Mouse (Mus musculus): ENCODE results near the gene Rabgap1l. TPM values are rescaled to one million over a fixed set of nuclear protein-coding genes. Genes with fewer than 3 reads are reported as not detected.

Rabgap1l gene
- total and polyA plus RNA-seq, 2 experiments from 2014 or later, result 27.4 to 140 TPM

- no peaks in the 10 kb centered on the region for H3K36me3 ChIP-seq (ENCODE audit: insufficient read depth)
- 53% methylated on average over 2 of the region's 2 CpGs for WGBS
- no peak for TF ChIP-seq CTCF (IDR thresholded peaks at IDR 0.05; ENCODE audit: low read depth)
- no peak overlapping the region for H3K9ac ChIP-seq
- H3K9me3 ChIP-seq (ENCODE audit: low read length), result no peaks in the 10 kb centered on the region
- H3K27ac ChIP-seq (ENCODE audit: low read depth, low read length), result no peak overlapping the region
- no peaks in the 10 kb centered on the region for H3K4me1 ChIP-seq (ENCODE audit: insufficient read depth)
- DNase-seq (peak; percentile 20), ATAC-seq (no peak)
- no peaks in the 10 kb centered on the region for H3K27me3 ChIP-seq (ENCODE audit: insufficient read depth, low read length)
- H3K4me3 ChIP-seq (ENCODE audit: low read depth, low read length), result no peak overlapping the region
- H3K4me2 ChIP-seq (ENCODE audit: low read depth), result no peak overlapping the region
These were observed 492.3 kb downstream of the Rabgap1l start for GRCm38 (mm10) chr1:160300704-160301103.

- WGBS, result 84% methylated on average over 4 of the region's 4 CpGs
- H3K4me2 ChIP-seq (ENCODE audit: low read depth), result no peak overlapping the region
- H3K27ac ChIP-seq (ENCODE audit: low read depth, low read length), result no peak overlapping the region
- ATAC-seq (no peak), DNase-seq (no peak)
- H3K9me3 ChIP-seq (ENCODE audit: low read length), result no peaks in the 10 kb centered on the region
- no peaks in the 10 kb centered on the region for H3K36me3 ChIP-seq (ENCODE audit: insufficient read depth)
- H3K27me3 ChIP-seq (ENCODE audit: insufficient read depth, low read length), result no peaks in the 10 kb centered on the region
- H3K4me1 ChIP-seq (ENCODE audit: insufficient read depth), result no peaks in the 10 kb centered on the region
- no peak for TF ChIP-seq CTCF (IDR thresholded peaks at IDR 0.05; ENCODE audit: low read depth)
- no peak overlapping the region for H3K9ac ChIP-seq
- no peak overlapping the region for H3K4me3 ChIP-seq (ENCODE audit: low read depth, low read length)
These were observed 493.0 kb downstream of the Rabgap1l start for GRCm38 (mm10) chr1:160299979-160300378.

- no peak for DNase-seq
- 70% methylated on average over 1 of the region's 1 CpGs for WGBS
- no peak for ATAC-seq
- no peaks in the 10 kb centered on the region for H3K27me3 ChIP-seq (ENCODE audit: insufficient read depth, low read length)
- H3K4me2 ChIP-seq (ENCODE audit: low read depth), result no peak overlapping the region
- H3K4me3 ChIP-seq (ENCODE audit: low read depth, low read length), result no peak overlapping the region
- TF ChIP-seq CTCF (IDR thresholded peaks at IDR 0.05; ENCODE audit: low read depth), result no peak
- no peaks in the 10 kb centered on the region for H3K4me1 ChIP-seq (ENCODE audit: insufficient read depth)
- H3K9me3 ChIP-seq (ENCODE audit: low read length), result no peaks in the 10 kb centered on the region
- no peaks in the 10 kb centered on the region for H3K36me3 ChIP-seq (ENCODE audit: insufficient read depth)
- no peak overlapping the region for H3K27ac ChIP-seq (ENCODE audit: low read depth, low read length)
- H3K9ac ChIP-seq, result no peak overlapping the region
These were observed 494.1 kb downstream of the Rabgap1l start for GRCm38 (mm10) chr1:160298893-160299292.

GRCm38 (mm10) chr1:160297701-160298100, 495.3 kb downstream of the Rabgap1l start:
- H3K9ac ChIP-seq, result no peak overlapping the region
- TF ChIP-seq CTCF (IDR thresholded peaks at IDR 0.05; ENCODE audit: low read depth), result no peak
- ATAC-seq, result no peak
- no peak overlapping the region for H3K4me3 ChIP-seq (ENCODE audit: low read depth, low read length)
- H3K4me2 ChIP-seq (ENCODE audit: low read depth), result no peak overlapping the region
- no peaks in the 10 kb centered on the region for H3K9me3 ChIP-seq (ENCODE audit: low read length)
- H3K27me3 ChIP-seq (ENCODE audit: insufficient read depth, low read length), result no peaks in the 10 kb centered on the region
- no peaks in the 10 kb centered on the region for H3K4me1 ChIP-seq (ENCODE audit: insufficient read depth)
- H3K36me3 ChIP-seq (ENCODE audit: insufficient read depth), result no peaks in the 10 kb centered on the region
- DNase-seq, result no peak
- H3K27ac ChIP-seq (ENCODE audit: low read depth, low read length), result no peak overlapping the region
- 81% methylated on average over 3 of the region's 3 CpGs for WGBS

GRCm38 (mm10) chr1:160295323-160295722, 497.7 kb downstream of the Rabgap1l start:
- no peak for TF ChIP-seq CTCF (IDR thresholded peaks at IDR 0.05; ENCODE audit: low read depth)
- H3K4me2 ChIP-seq (ENCODE audit: low read depth), result no peak overlapping the region
- 93% methylated on average over 1 of the region's 1 CpGs for WGBS
- DNase-seq, result no peak
- H3K4me3 ChIP-seq (ENCODE audit: low read depth, low read length), result no peak overlapping the region
- no peaks in the 10 kb centered on the region for H3K27me3 ChIP-seq (ENCODE audit: insufficient read depth, low read length)
- H3K27ac ChIP-seq (ENCODE audit: low read depth, low read length), result no peak overlapping the region
- no peak for ATAC-seq
- no peaks in the 10 kb centered on the region for H3K36me3 ChIP-seq (ENCODE audit: insufficient read depth)
- H3K9me3 ChIP-seq (ENCODE audit: low read length), result no peaks in the 10 kb centered on the region
- H3K9ac ChIP-seq, result no peak overlapping the region
- 0 out of 2 replicates have a peak, but pooled peaks cover 1% of the 10 kb centered on the region for H3K4me1 ChIP-seq (ENCODE audit: insufficient read depth)

- DNase-seq, result no peak
- no peaks in the 10 kb centered on the region for H3K36me3 ChIP-seq (ENCODE audit: insufficient read depth)
- H3K27ac ChIP-seq (ENCODE audit: low read depth, low read length), result no peak overlapping the region
- no peak overlapping the region for H3K4me3 ChIP-seq (ENCODE audit: low read depth, low read length)
- H3K4me1 ChIP-seq (ENCODE audit: insufficient read depth), result 0 out of 2 replicates have a peak, but pooled peaks cover 4% of the 10 kb centered on the region
- no peak overlapping the region for H3K9ac ChIP-seq
- H3K9me3 ChIP-seq (ENCODE audit: low read length), result no peaks in the 10 kb centered on the region
- no peak for ATAC-seq
- H3K4me2 ChIP-seq (ENCODE audit: low read depth), result no peak overlapping the region
- WGBS, result 85% methylated on average over 3 of the region's 3 CpGs
- TF ChIP-seq CTCF (IDR thresholded peaks at IDR 0.05; ENCODE audit: low read depth), result no peak
- H3K27me3 ChIP-seq (ENCODE audit: insufficient read depth, low read length), result no peaks in the 10 kb centered on the region
These were observed 499.5 kb downstream of the Rabgap1l start for GRCm38 (mm10) chr1:160293488-160293887.

- H3K4me3 ChIP-seq (ENCODE audit: low read depth, low read length), result no peak overlapping the region
- WGBS, result 91% methylated on average over 2 of the region's 2 CpGs
- ATAC-seq (no peak), DNase-seq (no peak)
- no peak for TF ChIP-seq CTCF (IDR thresholded peaks at IDR 0.05; ENCODE audit: low read depth)
- H3K4me2 ChIP-seq (ENCODE audit: low read depth), result no peak overlapping the region
- no peaks in the 10 kb centered on the region for H3K36me3 ChIP-seq (ENCODE audit: insufficient read depth)
- no peak overlapping the region for H3K27ac ChIP-seq (ENCODE audit: low read depth, low read length)
- no peaks in the 10 kb centered on the region for H3K27me3 ChIP-seq (ENCODE audit: insufficient read depth, low read length)
- H3K4me1 ChIP-seq (ENCODE audit: insufficient read depth), result peaks cover 9% of the 10 kb centered on the region; the same call in 1 of the 2 replicates
- H3K9me3 ChIP-seq (ENCODE audit: low read length), result no peaks in the 10 kb centered on the region
- no peak overlapping the region for H3K9ac ChIP-seq
These were observed 501.0 kb downstream of the Rabgap1l start for GRCm38 (mm10) chr1:160292058-160292457.

Measured in forebrain, postnatal 0 days (tissue).